Mouse (Mus musculus) CH12.LX (cell line): ENCODE data around the gene Sept4. TPM values are rescaled to one million over a fixed set of nuclear protein-coding genes. Genes with fewer than 3 reads are reported as not detected.

ENCODE experiments used
- DNase-seq: peaks from one replicate; pipeline ENCODE4 v3.0.0-alpha.2; 2013; ENCODE audit errors: extremely low read depth
- H3K27ac ChIP-seq: 2 replicates; pipeline ENCODE4 v1.5.1; 2012; ENCODE audit warnings: low read depth, mild to moderate bottlenecking, control low read depth, moderate library complexity; ENCODE audit not compliant: insufficient read depth
- H3K27me3 ChIP-seq: replicated peaks from 2 replicates; pipeline ENCODE3; 2012; ENCODE audit warnings: inconsistent platforms
- H3K36me3 ChIP-seq, 2 experiments: replicated peaks in 1 of 2; 2 replicates each; pipeline versions ENCODE3 to v1.6.1; 2012; ENCODE audit warnings: inconsistent platforms in 1 of 2, low read length in 1 of 2, mild to moderate bottlenecking in 1 of 2, mixed read lengths in 1 of 2, moderate library complexity in 1 of 2; ENCODE audit not compliant: control insufficient read depth in 1 of 2, insufficient read depth in 1 of 2
- H3K4me1 ChIP-seq, 2 experiments: 2 replicates each; pipeline ENCODE4 v1.6.1; 2012; ENCODE audit warnings: inconsistent platforms in 1 of 2, moderate library complexity in 1 of 2; ENCODE audit not compliant: insufficient read depth in 2 of 2, control insufficient read depth in 1 of 2
- H3K4me2 ChIP-seq: 2 replicates; pipeline ENCODE4 v1.6.1; 2012; ENCODE audit warnings: low read depth, mild to moderate bottlenecking, control low read depth; ENCODE audit not compliant: poor library complexity, insufficient read depth, severe bottlenecking
- H3K4me3 ChIP-seq, 3 experiments: fragments of 150-350 bp in 1 of 3; sonication (generic) in 1 of 3; replicated peaks in 1 of 3; 2 replicates each; pipeline versions ENCODE3 to v1.5.1; 2011 to 2012; ENCODE audit warnings: low read depth in 2 of 3, low read length in 2 of 3, mild to moderate bottlenecking in 2 of 3, moderate library complexity in 2 of 3, control low read depth in 1 of 3, improper control_type of control experiment in 1 of 3, inconsistent platforms in 1 of 3, mixed read lengths in 1 of 3; ENCODE audit not compliant: poor library complexity in 1 of 3
- H3K79me2 ChIP-seq: replicated peaks from 2 replicates; pipeline ENCODE4 v1.6.1; 2012; ENCODE audit warnings: mild to moderate bottlenecking, moderate library complexity; ENCODE audit not compliant: control insufficient read depth, poor library complexity, insufficient read depth, severe bottlenecking; ENCODE audit errors: extremely low read depth
- H3K9ac ChIP-seq: 2 replicates; pipeline ENCODE4 v1.6.1; 2012; ENCODE audit warnings: low read depth, mild to moderate bottlenecking, control low read depth, moderate library complexity; ENCODE audit not compliant: insufficient read depth
- H3K9me3 ChIP-seq: replicated peaks from 2 replicates; pipeline ENCODE3; 2012; ENCODE audit warnings: low read length, inconsistent platforms, mixed read lengths
- BHLHE40 ChIP-seq: IDR thresholded peaks from 2 replicates; pipeline ENCODE4 v1.6.1; 2011; ENCODE audit warnings: mild to moderate bottlenecking, low read depth, low read length, improper control_type of control experiment
- CHD1 ChIP-seq: IDR thresholded peaks from 2 replicates; pipeline ENCODE4 v1.6.1; 2012; ENCODE audit warnings: low read depth, low read length, improper control_type of control experiment, inconsistent platforms
- CHD2 ChIP-seq: IDR thresholded peaks from 2 replicates; pipeline ENCODE4 v1.6.1; 2011; ENCODE audit warnings: low read length, improper control_type of control experiment
- CTCF ChIP-seq, 2 experiments: IDR thresholded peaks in 1 of 2; conservative IDR thresholded peaks in 1 of 2; 2 replicates each; pipeline ENCODE4 v1.5.1; 2011 to 2012; ENCODE audit warnings: low read depth in 2 of 2, low read length in 2 of 2, improper control_type of control experiment in 1 of 2, inconsistent platforms in 1 of 2, mild to moderate bottlenecking in 1 of 2, moderate library complexity in 1 of 2
- GABPA ChIP-seq: IDR thresholded peaks from 2 replicates; pipeline ENCODE4 v1.6.1; 2012; ENCODE audit warnings: low read depth, low read length, improper control_type of control experiment, inconsistent platforms; ENCODE audit not compliant: insufficient replicate concordance
- MEF2A ChIP-seq: IDR thresholded peaks from 2 replicates; pipeline ENCODE4 v1.6.1; 2014; ENCODE audit warnings: low read depth, mild to moderate bottlenecking, inconsistent platforms, low read length, improper control_type of control experiment, borderline replicate concordance
- MXI1 ChIP-seq: IDR thresholded peaks from 2 replicates; pipeline ENCODE4 v1.6.1; 2011; ENCODE audit warnings: mild to moderate bottlenecking, low read depth, low read length, improper control_type of control experiment
- NELFE ChIP-seq: IDR thresholded peaks from 2 replicates; pipeline ENCODE4 v1.6.1; 2011; ENCODE audit warnings: low read depth, low read length, improper control_type of control experiment
- POLR2AphosphoS2 ChIP-seq: IDR thresholded peaks from 2 replicates; pipeline ENCODE4 v1.6.1; 2011; ENCODE audit warnings: low read depth, low read length, improper control_type of control experiment
- RCOR1 ChIP-seq: conservative IDR thresholded peaks from 2 replicates; pipeline ENCODE4 v1.6.1; 2012; ENCODE audit warnings: low read depth, mild to moderate bottlenecking, inconsistent platforms, low read length, improper control_type of control experiment
- SIN3A ChIP-seq: IDR thresholded peaks from 2 replicates; pipeline ENCODE4 v1.6.1; 2012; ENCODE audit warnings: low read length, improper control_type of control experiment, inconsistent platforms
- TCF12 ChIP-seq: IDR thresholded peaks from 2 replicates; pipeline ENCODE4 v1.6.1; 2014; ENCODE audit warnings: low read depth, mild to moderate bottlenecking, inconsistent platforms, low read length, improper control_type of control experiment
- USF1 ChIP-seq: IDR thresholded peaks from 2 replicates; pipeline ENCODE4 v1.6.1; 2014; ENCODE audit warnings: low read depth, mild to moderate bottlenecking, inconsistent platforms, low read length, improper control_type of control experiment
- ZKSCAN1 ChIP-seq: IDR thresholded peaks from 2 replicates; pipeline ENCODE4 v1.6.1; 2012; ENCODE audit warnings: low read depth, inconsistent platforms, low read length, improper control_type of control experiment, borderline replicate concordance
- ZMIZ1 ChIP-seq: IDR thresholded peaks from 2 replicates; pipeline ENCODE4 v1.6.1; 2012; ENCODE audit warnings: low read depth, mild to moderate bottlenecking, inconsistent platforms, low read length, improper control_type of control experiment
- ZNF384 ChIP-seq: IDR thresholded peaks from 2 replicates; pipeline ENCODE4 v1.6.1; 2012; ENCODE audit warnings: low read depth, low read length, improper control_type of control experiment, inconsistent platforms
- dilution Hi-C: fragments of 300-500 bp; cut with MboI; formaldehyde crosslinking; loops from 2 replicates; pipeline ENCODE4 v1.14.3; 2020; ENCODE audit warnings: low sequenced_read_pairs; ENCODE audit not compliant: extremely low pct_unique_long_range_greater_than_20kb, extremely low pct_ligation_motif_present
- in situ Hi-C: fragments of 300-500 bp; cut with MboI; formaldehyde crosslinking; loops from 3 replicates; pipeline ENCODE4 v1.14.3; 2019; ENCODE audit warnings: low sequenced_read_pairs, low pct_ligation_motif_present, low pct_unique_long_range_greater_than_20kb, mixed read lengths
- polyA plus RNA-seq: library from polyadenylated mRNA; unstranded; fragments of >175 nt; gene quantifications from 2 replicates; pipeline ENCODE4 v1.2.1, GENCODE M21; 2012; ENCODE audit warnings: low read depth; ENCODE audit not compliant: insufficient read length
- total RNA-seq, 2 experiments: library from RNA; depleted of rRNA; stranded (reverse); fragments of 300-350 nt in 1 of 2; fragments of >200 nt in 1 of 2; gene quantifications; 2 replicates each; pipeline ENCODE4 v1.2.3; 2012 to 2014

Gene Sept4
- total and polyA plus RNA-seq, 3 experiments, result 0.32 to 1.7 (median 1.5) TPM

GRCm38 (mm10) chr11:87574520-87575180 is 5.9 kb downstream of the Sept4 start (continued):
- TF ChIP-seq USF1 (no peak; the same call in 1 of the 2 replicates), CHD1 (no peak)

- Histone ChIP-seq H3K9ac (no peak overlapping the region), H3K4me1 (peaks cover 15 to 33% of the 10 kb centered on the region in 2 experiments), H3K4me2 (peak overlapping the region; percentile 65), H3K9me3 (no peaks in the 10 kb centered on the region), H3K4me3 (no peak overlapping the region), H3K36me3 (no peaks in the 10 kb centered on the region), H3K27ac (no peak overlapping the region), H3K79me2 (no peaks in the 10 kb centered on the region), H3K27me3 (peaks cover 61% of the 10 kb centered on the region)
- dilution Hi-C loops, result no loop called here
- DNase-seq, result no peak
- TF ChIP-seq TCF12, result no peak
- TF ChIP-seq CHD1, result no peak
- TF ChIP-seq NELFE, result no peak
- TF ChIP-seq CTCF (conservative IDR thresholded peaks at IDR 0.05 in 1 of 2, IDR thresholded peaks at IDR 0.05 in 1 of 2; ENCODE audit: low read depth in 2 of 2, low read length in 2 of 2), result no peak
- TF ChIP-seq USF1, result no peak
- no peak for TF ChIP-seq GABPA
- TF ChIP-seq CHD2, result no peak
- TF ChIP-seq ZKSCAN1, result no peak
- no peak for TF ChIP-seq POLR2AphosphoS2
- no peak for TF ChIP-seq ZMIZ1
- TF ChIP-seq SIN3A, result no peak
- no peak for TF ChIP-seq MEF2A
- TF ChIP-seq RCOR1, result no peak
- TF ChIP-seq BHLHE40, result no peak
- in situ Hi-C loops, result no loop called here
Observed at GRCm38 (mm10) chr11:87577601-87578248, 9.0 kb downstream of the Sept4 start.

GRCm38 (mm10) chr11:87578249-87578962 is 9.7 kb downstream of the Sept4 start:
- H3K9ac ChIP-seq, result no peak overlapping the region
- H3K27me3 ChIP-seq, result peaks cover 57% of the 10 kb centered on the region
- no peaks in the 10 kb centered on the region for H3K36me3 ChIP-seq
- peak overlapping the region in 1 of 3 experiments; percentile 41 for H3K4me3 ChIP-seq
- peak overlapping the region; percentile 65 for H3K4me2 ChIP-seq
- DNase-seq, result no peak
- H3K4me1 ChIP-seq, result peaks cover 21 to 38% of the 10 kb centered on the region in 2 experiments
- H3K9me3 ChIP-seq, result no peaks in the 10 kb centered on the region
- H3K27ac ChIP-seq, result no peak overlapping the region
- TF ChIP-seq MXI1 (no peak), ZNF384 (peak; percentile 59; the same call in 1 of the 2 replicates)
- no peaks in the 10 kb centered on the region for H3K79me2 ChIP-seq
- in situ Hi-C loops, result no loop called here
- dilution Hi-C loops, result no loop called here
